Comparison of ENCODE assay signal across 26 mouse cellular contexts in genomic region chr6:133885871-133886415, GRCm38 (mm10). TPM values are rescaled to one million over a fixed set of nuclear protein-coding genes. Genes with fewer than 3 reads are reported as not detected.
DNase-seq lines count a peak whose midpoint lies in the region; ATAC-seq lines count a peak whose summit lies in the region.
"Had no signal": no experiment of that assay in that cellular context is flagged by ENCODE, and none has a peak within 500 bp of the region (broad histone marks: within the 10 kb centered on the region; RNA-seq: fewer than 3 reads in every experiment).

No protein-coding gene starts in this region.

- 81% methylated on average over 5 of the region's 5 CpGs for WGBS in kidney, embryonic 16.5 days
- WGBS in kidney, embryonic 15.5 days = 88% methylated on average over 5 of the region's 5 CpGs

- H3K27ac ChIP-seq in kidney, embryonic 16.5 days (ENCODE audit: low read length) = no peak overlapping the region
- H3K27ac ChIP-seq in kidney, embryonic 15.5 days = no peak overlapping the region
- H3K27ac ChIP-seq: embryonic facial prominence, embryonic 10.5 days; embryonic facial prominence, embryonic 12.5 days; forebrain, embryonic 13.5 days; forebrain, embryonic 15.5 days had no signal

- H3K4me1 ChIP-seq in kidney, embryonic 16.5 days (ENCODE audit: insufficient read depth, low read length) = no peaks in the 10 kb centered on the region
- no peaks in the 10 kb centered on the region for H3K4me1 ChIP-seq in kidney, embryonic 15.5 days
- H3K4me1 ChIP-seq: embryonic facial prominence, embryonic 10.5 days; embryonic facial prominence, embryonic 12.5 days; forebrain, embryonic 13.5 days; forebrain, embryonic 15.5 days had no signal

- no peaks in the 10 kb centered on the region for H3K36me3 ChIP-seq in kidney, embryonic 16.5 days (ENCODE audit: insufficient read depth, low read length)
- no peaks in the 10 kb centered on the region for H3K36me3 ChIP-seq in kidney, embryonic 15.5 days
- H3K36me3 ChIP-seq: embryonic facial prominence, embryonic 10.5 days; embryonic facial prominence, embryonic 12.5 days; forebrain, embryonic 15.5 days; G1E had no signal

- no peaks in the 10 kb centered on the region for H3K27me3 ChIP-seq in kidney, embryonic 16.5 days (ENCODE audit: insufficient read depth, low read length)
- no peaks in the 10 kb centered on the region for H3K27me3 ChIP-seq in kidney, embryonic 15.5 days
- H3K27me3 ChIP-seq: embryonic facial prominence, embryonic 12.5 days; forebrain, embryonic 13.5 days; forebrain, embryonic 15.5 days; Patski had no signal

- no peaks in the 10 kb centered on the region for H3K9me3 ChIP-seq in kidney, embryonic 16.5 days (ENCODE audit: low read length)
- H3K9me3 ChIP-seq in kidney, embryonic 15.5 days (replicated peaks) = no peaks in the 10 kb centered on the region
- H3K9me3 ChIP-seq: forebrain, embryonic 13.5 days; forebrain, embryonic 15.5 days; G1E had no signal

- H3K4me2 ChIP-seq in kidney, embryonic 16.5 days (replicated peaks; ENCODE audit: low read depth, low read length) = no peak overlapping the region
- no peak overlapping the region for H3K4me2 ChIP-seq in kidney, embryonic 15.5 days
- H3K4me2 ChIP-seq: embryonic facial prominence, embryonic 12.5 days; forebrain, embryonic 13.5 days; forebrain, embryonic 15.5 days had no signal

- DNase-seq in kidney, adult 11 months = peak; percentile 54
- DNase-seq in kidney, adult 18-20 months = no peak
- DNase-seq in kidney, adult 8-10 months = peak; percentile 56 to 68
- DNase-seq in kidney, postnatal 25 days = peak; percentile 33 to 62
- DNase-seq: adrenal gland, adult 8-10 months; adrenal gland, postnatal 14 days; adrenal gland, postnatal 36 days; B cell, adult 2 months; cerebellum, adult 11-12 months; cerebellum, adult 2 months; cerebellum, adult 9-10 months; cerebellum, postnatal 10 days; cerebellum, postnatal 25 days had no signal

- no peak for ATAC-seq in kidney, embryonic 16.5 days (ENCODE audit: low FRiP score, low TSS enrichment)
- no peak for ATAC-seq in kidney, embryonic 15.5 days (replicated peaks; ENCODE audit: low FRiP score)
- ATAC-seq: activated CD4-positive, CD25-positive, alpha-beta regulatory T cell, adult 4 months; CD4-positive, CD25-positive, alpha-beta regulatory T cell, adult 4 months; forebrain, embryonic 13.5 days; forebrain, embryonic 15.5 days; Patski had no signal

- H3K4me3 ChIP-seq in kidney, embryonic 16.5 days (ENCODE audit: low read length) = no peak overlapping the region
- H3K4me3 ChIP-seq in kidney, embryonic 15.5 days (replicated peaks) = no peak overlapping the region
- H3K4me3 ChIP-seq: embryonic facial prominence, embryonic 10.5 days; embryonic facial prominence, embryonic 12.5 days; forebrain, embryonic 13.5 days; forebrain, embryonic 15.5 days had no signal

- H3K9ac ChIP-seq in kidney, embryonic 16.5 days (replicated peaks; ENCODE audit: low read length) = no peak overlapping the region
- no peak overlapping the region for H3K9ac ChIP-seq in kidney, embryonic 15.5 days
- H3K9ac ChIP-seq: embryonic facial prominence, embryonic 12.5 days; forebrain, embryonic 13.5 days; forebrain, embryonic 15.5 days had no signal

RNA-seq across cellular contexts. Expression of gene Kap, which starts 32.4 kb away (rescaled TPM):
- 1.7 and 3.8 TPM in 2 replicates for polyA plus RNA-seq in kidney, embryonic 16.5 days (2015; fragmentation: Nextera tagmentation; extraction: Ambion mirVana)
- 0.53 and 0.58 TPM in 2 replicates for polyA plus RNA-seq in kidney, embryonic 15.5 days (2015; fragmentation: Nextera tagmentation; extraction: Ambion mirVana)
- polyA plus RNA-seq: activated CD4-positive, CD25-positive, alpha-beta regulatory T cell, adult 4 months; CD4-positive, CD25-positive, alpha-beta regulatory T cell, adult 4 months; cerebellum, adult 2 months; cortical plate, adult 2 months; embryonic facial prominence, embryonic 10.5 days; embryonic facial prominence, embryonic 12.5 days; embryonic facial prominence, embryonic 14.5 days; forebrain, embryonic 11.5 days; forebrain, embryonic 13.5 days; forebrain, embryonic 15.5 days; G1E; Patski had no signal
